Mouse (Mus musculus) ES-E14 (cell line): ENCODE results near the gene Mrtfa. TPM values are rescaled to one million over a fixed set of nuclear protein-coding genes. Genes with fewer than 3 reads are reported as not detected.

Experiments used
- DNase-seq: peaks from one replicate; pipeline ENCODE4 v3.0.0-alpha.2; 2013; ENCODE audit warnings: low read depth, low spot score
- H3K27ac ChIP-seq: 2 replicates; pipeline ENCODE4 v1.5.1; 2012; ENCODE audit warnings: low read depth, mild to moderate bottlenecking, low read length, moderate library complexity, mixed read lengths; ENCODE audit not compliant: poor library complexity, insufficient read depth, severe bottlenecking
- H3K36me3 ChIP-seq: 2 replicates; pipeline ENCODE4 v1.6.1; 2012; ENCODE audit warnings: mild to moderate bottlenecking, low read length, moderate library complexity, mixed read lengths; ENCODE audit not compliant: control insufficient read depth, poor library complexity, insufficient read depth, severe bottlenecking
- H3K4me1 ChIP-seq, 2 experiments: fragments of 150-350 bp in 1 of 2; sonication (generic) in 1 of 2; 2 replicates each; pipeline ENCODE4 v1.6.1; 2012; ENCODE audit warnings: low read length in 2 of 2, mild to moderate bottlenecking in 1 of 2, mixed read lengths in 1 of 2; ENCODE audit not compliant: control insufficient read depth in 2 of 2, insufficient read depth in 2 of 2, poor library complexity in 1 of 2
- H3K4me3 ChIP-seq, 2 experiments: fragments of 150-350 bp in 1 of 2; sonication (generic) in 1 of 2; 2 replicates each; pipeline ENCODE4 v1.5.1; 2012; ENCODE audit warnings: low read length in 2 of 2, low read depth in 1 of 2, mild to moderate bottlenecking in 1 of 2, mixed read lengths in 1 of 2; ENCODE audit not compliant: insufficient read depth in 1 of 2, poor library complexity in 1 of 2, severe bottlenecking in 1 of 2
- H3K9ac ChIP-seq: 2 replicates; pipeline ENCODE4 v1.6.1; 2012; ENCODE audit warnings: low read depth, mild to moderate bottlenecking, low read length, mixed read lengths; ENCODE audit not compliant: poor library complexity, insufficient read depth, severe bottlenecking
- H3K9me3 ChIP-seq: fragments of 150-350 bp; sonication (generic); 2 replicates; pipeline ENCODE4 v1.6.1; 2012; ENCODE audit warnings: low read depth, mild to moderate bottlenecking, low read length; ENCODE audit not compliant: control insufficient read depth, insufficient read depth
- CHD2 ChIP-seq: IDR thresholded peaks from 2 replicates; pipeline ENCODE4 v1.6.1; 2014; ENCODE audit warnings: mild to moderate bottlenecking, low read depth, low read length, inconsistent platforms
- HCFC1 ChIP-seq: IDR thresholded peaks from 2 replicates; pipeline ENCODE4 v1.6.1; 2012; ENCODE audit warnings: low read length, inconsistent platforms, borderline replicate concordance; ENCODE audit not compliant: insufficient read depth
- MAFK ChIP-seq: IDR thresholded peaks from 2 replicates; pipeline ENCODE4 v1.6.1; 2014; ENCODE audit warnings: mild to moderate bottlenecking, low read depth, low read length, inconsistent platforms; ENCODE audit not compliant: insufficient read depth
- ZC3H11A ChIP-seq: IDR thresholded peaks from 2 replicates; pipeline ENCODE4 v1.6.1; 2012; ENCODE audit warnings: low read depth, mild to moderate bottlenecking, inconsistent platforms, low read length, borderline replicate concordance
- ZNF384 ChIP-seq: IDR thresholded peaks from 2 replicates; pipeline ENCODE4 v1.6.1; 2012; ENCODE audit warnings: low read depth, low read length, inconsistent platforms
- in situ Hi-C, 2 experiments: fragments of 600-800 bp; cut with MboI; formaldehyde crosslinking; loops; one replicate each; pipeline ENCODE4 v1.15.1; 2025; ENCODE audit warnings: low sequenced_read_pairs in 2 of 2, inconsistent platforms in 1 of 2; ENCODE audit not compliant: unreplicated experiment in 2 of 2
- total RNA-seq: library from RNA; depleted of rRNA; stranded (reverse); fragments of 300-350 nt; gene quantifications from 2 replicates; pipeline ENCODE4 v1.2.3, GENCODE M21; 2012

Gene Mrtfa
- total RNA-seq, 1 experiment: 16.7 TPM

- no peaks in the 10 kb centered on the region for H3K36me3 ChIP-seq
- no peaks in the 10 kb centered on the region for H3K9me3 ChIP-seq
- no peak overlapping the region for H3K9ac ChIP-seq
- no peaks in the 10 kb centered on the region for H3K4me1 ChIP-seq
- no peak overlapping the region for H3K4me3 ChIP-seq
- H3K27ac ChIP-seq: no peak overlapping the region
- TF ChIP-seq HCFC1: no peak
- TF ChIP-seq ZNF384: no peak
- TF ChIP-seq ZC3H11A: no peak
- TF ChIP-seq CHD2: no peak
- TF ChIP-seq MAFK: no peak
- in situ Hi-C loops: no loop called here
- no peak for DNase-seq
Observed at GRCm38 (mm10) chr15:81052491-81052890, 138.1 kb downstream of the Mrtfa start.

GRCm38 (mm10) chr15:81050488-81050887 lies 140.1 kb downstream of the Mrtfa start:
- TF ChIP-seq ZC3H11A (no peak), ZNF384 (no peak), HCFC1 (no peak), CHD2 (no peak), MAFK (no peak)
- in situ Hi-C loops: no loop called here
- H3K4me3 ChIP-seq: no peak overlapping the region
- H3K9ac ChIP-seq: no peak overlapping the region
- H3K27ac ChIP-seq: no peak overlapping the region
- H3K36me3 ChIP-seq: no peaks in the 10 kb centered on the region
- H3K4me1 ChIP-seq: no peaks in the 10 kb centered on the region
- DNase-seq: no peak
- H3K9me3 ChIP-seq: no peaks in the 10 kb centered on the region

- Histone ChIP-seq H3K9ac (no peak overlapping the region), H3K4me1 (no peaks in the 10 kb centered on the region), H3K4me3 (no peak overlapping the region), H3K27ac (no peak overlapping the region), H3K9me3 (no peaks in the 10 kb centered on the region), H3K36me3 (no peaks in the 10 kb centered on the region)
- in situ Hi-C loops: no loop called here
- no peak for DNase-seq
- TF ChIP-seq ZC3H11A (no peak), ZNF384 (no peak), MAFK (no peak), CHD2 (no peak), HCFC1 (no peak)
Observed at GRCm38 (mm10) chr15:81049401-81050053, 141.0 kb downstream of the Mrtfa start.

GRCm38 (mm10) chr15:81047497-81047896 lies 143.1 kb downstream of the Mrtfa start:
- H3K27ac ChIP-seq: no peak overlapping the region
- DNase-seq: no peak
- H3K4me1 ChIP-seq: peaks cover 0 to 2% of the 10 kb centered on the region in 2 experiments; a peak in 1 of 4 replicates
- in situ Hi-C loops: no loop called here
- no peak overlapping the region for H3K9ac ChIP-seq
- no peak overlapping the region for H3K4me3 ChIP-seq
- H3K36me3 ChIP-seq: no peaks in the 10 kb centered on the region
- TF ChIP-seq ZC3H11A: no peak
- no peak for TF ChIP-seq HCFC1
- no peak for TF ChIP-seq CHD2
- no peak for TF ChIP-seq ZNF384
- TF ChIP-seq MAFK: no peak
- H3K9me3 ChIP-seq: no peaks in the 10 kb centered on the region

GRCm38 (mm10) chr15:81046061-81046460 lies 144.5 kb downstream of the Mrtfa start:
- peaks cover 0 to 2% of the 10 kb centered on the region in 2 experiments; a peak in 1 of 4 replicates for H3K4me1 ChIP-seq
- no peak for DNase-seq
- in situ Hi-C loops: no loop called here
- no peaks in the 10 kb centered on the region for H3K9me3 ChIP-seq
- no peak for TF ChIP-seq ZC3H11A
- no peak for TF ChIP-seq CHD2
- TF ChIP-seq MAFK: no peak
- no peak for TF ChIP-seq HCFC1
- no peak for TF ChIP-seq ZNF384
- H3K4me3 ChIP-seq: no peak overlapping the region
- H3K9ac ChIP-seq: no peak overlapping the region
- H3K27ac ChIP-seq: no peak overlapping the region
- no peaks in the 10 kb centered on the region for H3K36me3 ChIP-seq
